Mouse (Mus musculus) spleen, adult 18-20 months (tissue): ENCODE results near the gene Ramp2.

Experiments used
- DNase-seq, 2 experiments: peaks; one replicate each; pipeline ENCODE4 v3.0.0; 2022; ENCODE audit warnings: mixed read lengths in 2 of 2

The Ramp2 gene

GRCm38 (mm10) chr11:101272446-101272845 lies 26.6 kb downstream of the Ramp2 start:
- DNase-seq: no peak

DNA sequence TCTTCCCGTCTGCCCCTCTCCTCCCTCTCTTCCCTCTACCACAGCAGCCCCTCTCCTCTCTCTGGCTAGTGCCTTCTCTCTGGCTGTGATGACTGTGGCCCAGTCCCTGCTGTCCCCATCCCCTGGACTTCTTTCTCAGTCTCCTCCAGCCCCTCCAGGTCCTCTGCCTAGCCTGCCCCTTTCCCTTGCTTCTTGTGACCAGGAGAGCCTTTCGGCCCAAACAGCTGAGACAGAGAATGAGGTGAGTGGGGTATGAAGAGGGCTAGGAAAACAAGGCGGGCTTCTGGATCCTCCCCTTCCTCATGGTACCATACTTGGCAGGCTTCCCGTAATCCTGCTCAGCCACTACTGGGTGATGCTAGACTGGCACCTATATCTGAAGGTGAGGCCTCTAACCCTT lies 29.5 kb downstream of the Ramp2 start:
- no peak for DNase-seq

DNA sequence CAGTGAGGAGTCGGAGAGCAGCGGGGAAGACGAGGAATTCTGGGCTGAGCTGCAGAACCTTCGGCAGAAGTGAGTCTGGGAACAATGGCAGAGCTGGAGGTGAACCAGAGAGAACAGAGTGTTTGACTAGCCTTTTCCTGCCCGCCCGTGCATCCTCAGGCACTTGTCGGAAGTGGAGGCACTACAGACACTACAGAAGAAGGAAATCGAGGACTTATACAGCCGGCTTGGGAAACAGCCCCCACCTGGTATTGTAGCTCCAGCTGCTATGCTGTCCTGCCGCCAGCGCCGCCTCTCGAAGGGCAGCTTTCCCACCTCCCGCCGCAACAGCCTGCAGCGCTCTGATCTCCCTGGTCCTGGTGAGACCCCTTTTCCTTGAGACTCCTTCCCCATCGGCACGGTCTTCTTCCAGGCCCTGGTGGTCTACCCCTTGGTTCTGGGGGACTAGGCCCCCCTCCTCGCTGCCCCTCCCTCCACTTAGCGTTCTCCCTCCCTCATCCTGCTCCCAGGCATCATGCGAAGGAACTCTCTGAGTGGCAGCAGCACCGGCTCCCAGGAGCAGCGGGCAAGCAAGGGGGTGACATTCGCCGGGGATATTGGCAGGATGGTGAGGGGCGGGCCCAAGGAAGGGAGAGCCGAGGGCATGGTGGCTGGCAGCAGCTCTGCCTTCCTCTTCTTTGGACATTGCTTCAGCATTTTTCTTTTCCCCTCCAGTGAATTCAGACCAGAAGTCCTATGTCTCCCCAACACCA lies 30.7 kb downstream of the Ramp2 start:
- no peak for DNase-seq

DNA sequence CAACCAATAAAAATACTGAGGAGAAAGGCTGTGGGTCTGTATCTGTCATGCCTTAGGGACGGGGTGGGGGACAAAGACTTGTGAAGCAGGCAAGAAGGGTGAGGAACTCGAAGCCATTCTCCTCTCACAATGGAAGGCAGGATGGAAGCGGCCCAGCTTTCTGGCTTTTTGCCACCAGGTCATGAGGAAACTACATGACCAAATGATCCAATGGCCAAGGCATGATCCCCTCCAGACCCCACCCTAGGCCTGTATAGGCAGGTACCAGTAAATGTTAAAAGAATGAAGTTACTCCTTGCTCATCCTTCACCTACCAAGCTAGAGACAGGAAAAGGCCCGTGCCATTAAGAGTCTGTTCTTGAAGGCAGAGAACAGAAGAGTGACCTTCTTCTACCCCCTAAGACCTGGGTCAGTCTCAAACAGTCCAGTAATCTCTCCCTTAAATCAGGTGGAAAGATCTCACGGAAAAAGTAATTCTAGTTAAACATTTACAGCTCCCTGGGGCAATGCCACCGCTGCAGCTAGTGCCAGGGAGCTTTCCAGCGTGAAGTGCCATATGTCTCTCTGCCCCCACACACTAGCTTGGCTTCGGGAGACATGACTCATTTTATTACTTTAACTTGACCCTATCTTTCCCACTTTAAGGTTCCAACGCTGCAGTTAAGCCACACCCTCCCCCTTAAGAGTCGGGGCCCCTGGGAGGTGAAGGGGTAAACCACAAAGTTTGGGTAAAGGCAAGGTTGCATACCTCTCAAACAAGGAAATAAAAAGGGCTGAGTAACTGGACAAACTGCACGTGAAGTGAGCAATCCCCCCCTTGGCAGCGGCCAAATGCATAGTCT lies 31.8 kb downstream of the Ramp2 start:
- DNase-seq: no peak

DNA sequence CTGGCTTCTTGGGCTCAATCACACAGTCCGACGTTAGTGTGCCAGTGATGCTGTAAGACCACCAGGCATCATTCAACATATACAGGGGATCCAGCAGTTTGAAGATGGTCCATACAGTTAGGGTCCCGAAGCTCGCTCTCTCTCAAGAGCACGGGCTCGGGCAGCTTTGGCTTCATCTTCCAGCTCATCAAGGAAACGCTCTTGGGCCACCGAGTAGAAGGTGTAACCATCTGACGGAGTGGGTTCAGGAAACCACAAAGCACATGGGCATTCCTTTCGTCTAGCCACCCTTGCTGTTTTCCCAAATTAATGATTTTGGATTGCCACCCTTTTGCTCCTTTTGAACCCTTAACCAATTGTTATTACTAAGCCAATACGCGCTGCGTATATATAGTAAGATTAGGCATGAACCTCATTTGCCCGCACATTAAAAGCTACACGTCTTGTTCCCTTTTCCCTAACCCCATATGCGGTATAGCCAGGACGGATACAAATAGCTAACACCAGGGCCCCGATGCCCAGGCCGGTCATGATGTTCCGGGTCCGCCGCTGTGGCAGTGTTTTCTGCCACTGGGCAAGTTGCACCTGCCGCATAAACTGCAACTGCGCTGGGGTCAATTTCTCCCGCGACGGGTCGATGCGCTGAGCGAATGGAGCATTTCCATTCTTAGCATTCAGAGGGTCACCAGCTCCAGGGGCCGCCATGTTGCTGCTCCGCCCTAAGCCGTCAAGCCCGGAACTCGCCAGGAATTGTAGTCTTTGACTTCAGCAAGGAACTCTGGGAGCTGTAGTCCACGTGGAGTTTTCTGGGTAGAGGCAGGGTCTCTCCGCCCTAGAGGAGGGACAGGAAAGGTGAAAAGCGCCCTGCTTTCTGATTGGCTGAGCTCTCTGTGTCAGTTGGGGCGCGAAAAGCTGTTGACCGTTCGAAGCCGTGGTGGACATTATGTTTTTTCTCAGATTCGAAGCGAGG lies 32.7 kb downstream of the Ramp2 start, which contains the start of the genes Cntd1 and Coa3:
Cntd1 (plus strand) TSS at position 790 of the 970 bp plus-strand sequence.
Coa3 (minus strand) TSS at position 892 of the 970 bp plus-strand sequence.
- peak; percentile 62 to 70 for DNase-seq

DNA sequence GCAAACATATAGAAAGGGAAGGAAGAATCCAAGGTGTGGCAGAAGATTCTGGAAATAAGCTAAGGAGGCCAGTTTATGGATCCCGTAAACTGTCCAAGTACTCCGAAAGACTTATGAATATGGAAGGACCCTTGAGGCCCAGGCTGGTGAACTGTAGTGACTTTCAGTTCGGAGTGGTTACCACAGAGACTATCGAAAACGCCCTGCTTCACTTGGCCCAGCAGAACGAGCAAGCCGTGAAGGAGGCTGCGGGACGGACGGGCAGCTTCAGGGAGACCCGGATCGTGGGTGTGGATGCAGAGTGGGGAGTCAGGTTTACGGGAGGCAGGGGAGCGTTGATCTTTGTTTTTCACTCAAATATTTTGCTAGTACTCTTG lies 33.4 kb downstream of the Ramp2 start:
- DNase-seq: peak in 1 of 2 experiments; percentile 18

- no peak for DNase-seq
These were observed 35.0 kb downstream of the Ramp2 start for GRCm38 (mm10) chr11:101280837-101281236.

DNA sequence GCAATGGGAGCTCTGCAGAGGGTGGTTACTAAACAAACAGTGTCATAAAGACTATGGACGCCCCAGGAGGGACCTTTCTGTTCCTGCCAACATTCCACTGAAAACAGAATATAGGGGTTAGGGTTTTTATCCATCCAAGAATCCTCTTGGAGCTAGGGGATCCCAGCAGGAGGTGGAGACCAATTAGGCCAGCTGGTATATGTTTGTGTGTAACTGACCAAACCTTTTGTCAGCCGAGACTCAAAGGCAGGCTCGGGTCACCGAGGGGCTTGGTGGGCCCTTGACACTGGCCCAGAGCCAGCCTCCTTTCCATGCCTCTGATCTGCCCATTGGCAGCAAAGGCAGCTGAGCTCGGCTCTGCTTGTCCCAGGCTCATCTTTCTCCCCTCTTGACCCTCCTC lies 37.1 kb downstream of the Ramp2 start:
- no peak for DNase-seq

DNA sequence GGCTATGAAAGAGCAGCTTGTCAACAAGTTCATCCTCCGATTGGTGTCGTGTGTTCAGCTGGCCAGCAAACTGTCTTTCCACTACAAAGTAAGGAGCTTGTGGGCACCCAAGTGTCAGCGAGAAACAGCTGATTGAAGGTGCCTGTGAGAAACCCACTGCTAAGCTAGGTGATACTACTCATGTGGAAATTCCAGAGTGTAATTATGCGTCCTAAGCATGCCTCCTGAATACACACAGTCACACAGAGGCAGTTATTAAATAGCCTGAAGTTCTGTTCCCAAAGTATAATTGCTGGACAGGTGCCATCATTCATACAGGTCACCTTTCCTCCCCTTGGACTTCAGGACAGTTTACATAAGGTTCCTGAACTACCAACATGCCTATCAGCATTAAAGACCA lies 38.0 kb downstream of the Ramp2 start:
- DNase-seq: no peak

- no peak for DNase-seq
These were observed 41.5 kb downstream of the Ramp2 start for GRCm38 (mm10) chr11:101287306-101287705.

DNA sequence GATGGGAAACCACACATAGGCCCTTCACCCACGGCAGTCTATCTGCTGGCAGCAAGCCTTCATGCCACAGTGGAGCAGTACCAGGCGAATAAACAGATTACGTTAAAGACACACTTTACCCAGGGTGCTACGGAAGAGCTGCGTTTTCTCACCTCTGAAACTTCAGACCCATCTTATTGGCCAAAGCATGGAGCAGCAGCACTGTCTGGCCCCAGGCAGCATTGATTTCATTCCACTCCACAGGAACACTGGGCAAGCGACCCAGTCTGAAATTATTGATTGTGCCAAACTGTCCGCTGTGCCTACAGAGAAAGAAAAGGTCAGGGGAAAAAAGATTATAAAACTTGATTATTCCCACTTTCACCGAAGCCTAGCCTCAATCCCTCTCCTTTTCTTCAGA lies 45.4 kb downstream of the Ramp2 start:
- no peak for DNase-seq

DNA sequence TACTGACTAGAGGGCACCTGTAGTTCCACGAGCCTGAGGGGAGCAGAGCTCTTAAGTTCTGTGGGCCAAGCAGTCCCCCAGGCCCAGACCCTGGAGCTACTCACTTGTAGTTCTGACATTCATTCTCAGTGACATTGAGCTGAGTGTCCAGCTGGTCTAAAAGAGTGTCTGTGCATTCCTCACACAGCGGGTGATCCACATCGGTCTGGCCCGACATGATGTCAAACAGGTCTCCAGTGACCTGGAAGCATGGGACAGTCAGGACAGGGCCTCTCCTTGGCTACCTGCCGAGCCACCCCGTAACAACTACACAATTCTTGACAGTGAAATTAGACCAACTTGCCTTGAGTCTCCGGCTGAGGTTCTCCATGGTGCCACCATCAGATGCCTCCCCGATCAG lies 49.4 kb downstream of the Ramp2 start:
- DNase-seq: no peak

- no peak for DNase-seq
These were observed 55.1 kb downstream of the Ramp2 start for GRCm38 (mm10) chr11:101300881-101301280.

GRCm38 (mm10) chr11:101301299-101302003 lies 55.6 kb downstream of the Ramp2 start:
- DNase-seq: no peak

DNA sequence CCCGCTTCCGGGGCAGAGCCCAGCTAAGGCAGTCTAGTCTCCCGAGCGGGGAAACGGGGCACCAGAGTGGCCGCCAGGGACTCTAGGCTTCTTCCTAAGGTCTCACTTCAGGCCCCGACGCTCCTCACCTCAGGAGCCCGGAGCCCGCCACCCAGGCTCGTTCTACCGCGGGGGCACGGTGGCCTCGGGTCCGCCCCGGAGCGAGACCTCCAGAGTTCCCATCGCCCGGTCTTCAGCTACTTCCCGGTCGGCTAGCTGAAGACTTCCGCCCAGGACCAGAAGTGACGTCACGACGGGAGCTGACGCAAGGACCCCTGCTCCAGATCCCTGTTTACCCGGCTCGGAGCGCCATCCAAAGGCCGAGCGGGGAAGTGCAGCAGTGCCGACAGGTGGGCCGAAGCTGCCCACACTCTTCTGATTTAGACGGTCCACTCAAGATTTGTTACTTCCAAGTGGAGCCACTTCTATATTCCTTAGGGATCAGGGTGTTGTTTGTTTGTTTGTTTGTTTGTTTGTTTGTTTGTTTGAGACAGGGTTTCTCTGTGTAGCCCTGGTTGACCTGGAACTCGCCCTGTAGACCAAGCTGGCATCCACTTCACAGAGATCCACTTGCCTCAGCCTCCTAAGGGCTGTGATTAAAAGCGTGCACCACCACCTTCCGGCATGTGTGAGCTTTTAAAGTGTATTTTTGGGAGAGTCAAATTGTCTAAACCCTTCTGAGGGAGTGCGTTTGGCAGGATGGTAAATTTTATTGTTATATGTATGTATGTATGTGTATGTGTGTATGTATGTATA lies 56.4 kb downstream of the Ramp2 start, which contains the start of gene Becn1:
Becn1 (minus strand) TSS at position 283 of the 795 bp plus-strand sequence.
- DNase-seq: peak; percentile 79 to 89

DNA sequence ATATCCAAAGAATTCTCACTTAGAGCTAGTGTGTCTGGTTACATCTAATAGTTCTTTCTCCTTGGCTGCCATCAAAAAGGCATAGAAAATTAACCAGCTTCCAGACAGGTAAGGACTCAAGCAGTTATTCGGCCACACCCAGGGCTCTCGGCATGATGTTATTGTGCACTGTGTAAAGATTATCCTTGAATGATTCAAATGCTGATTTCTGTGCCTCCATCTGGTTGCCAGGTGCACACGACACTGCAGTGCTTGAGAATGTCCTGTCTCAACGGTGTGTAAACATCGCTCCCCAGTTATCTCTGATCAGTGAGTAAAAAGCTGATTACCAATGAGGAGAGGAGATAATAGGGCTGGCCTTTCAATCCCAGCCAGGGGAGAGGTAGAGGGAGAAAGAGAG lies 61.9 kb downstream of the Ramp2 start:
- no peak for DNase-seq
